Comparison of ENCODE assay signal across 25 mouse cellular contexts in genomic region chr8:31008309-31008708, GRCm38 (mm10).
DNase-seq lines count a peak whose midpoint lies in the region; ATAC-seq lines count a peak whose summit lies in the region.
"Had no signal": no experiment of that assay in that cellular context is flagged by ENCODE, and none has a peak within 500 bp of the region (broad histone marks: within the 10 kb centered on the region; RNA-seq: fewer than 3 reads in every experiment).

No protein-coding gene starts in this region.

- 58% methylated on average over 8 of the region's 8 CpGs for WGBS in midbrain, embryonic 15.5 days

- no peaks in the 10 kb centered on the region for H3K36me3 ChIP-seq in midbrain, embryonic 15.5 days (replicated peaks)
- H3K36me3 ChIP-seq: embryonic facial prominence, embryonic 15.5 days; forebrain, embryonic 10.5 days; heart, embryonic 15.5 days; hindbrain, embryonic 10.5 days had no signal

- H3K4me3 ChIP-seq in midbrain, embryonic 15.5 days: no peak overlapping the region
- H3K4me3 ChIP-seq: embryonic facial prominence, embryonic 15.5 days; erythroblast, embryonic 14.5 days; forebrain, embryonic 10.5 days; heart, embryonic 15.5 days; hindbrain, embryonic 10.5 days had no signal

- intact Hi-C loops in left cerebral cortex, postnatal 10 days (cut with DNase I): no loop called here

- no peaks in the 10 kb centered on the region for H3K27me3 ChIP-seq in midbrain, embryonic 15.5 days (replicated peaks)
- H3K27me3 ChIP-seq: embryonic facial prominence, embryonic 15.5 days; heart, embryonic 15.5 days had no signal

- H3K4me1 ChIP-seq in midbrain, embryonic 15.5 days: no peaks in the 10 kb centered on the region
- H3K4me1 ChIP-seq: embryonic facial prominence, embryonic 15.5 days; hindbrain, embryonic 10.5 days had no signal

- no peak overlapping the region for H3K27ac ChIP-seq in midbrain, embryonic 15.5 days
- H3K27ac ChIP-seq: embryonic facial prominence, embryonic 15.5 days; forebrain, embryonic 10.5 days; heart, embryonic 15.5 days; hindbrain, embryonic 10.5 days; hindbrain, embryonic 14.5 days had no signal

- H3K9ac ChIP-seq in midbrain, embryonic 15.5 days: no peak overlapping the region
- H3K9ac ChIP-seq: embryonic facial prominence, embryonic 15.5 days; heart, embryonic 15.5 days; hindbrain, embryonic 14.5 days had no signal

- ATAC-seq in frontal cortex, adult (ENCODE audit: low TSS enrichment): peak; percentile 88
- no peak for ATAC-seq in midbrain, embryonic 15.5 days (replicated peaks)
- ATAC-seq: CD4-positive, CD25-positive, alpha-beta regulatory T cell, adult 4 months; forebrain, embryonic 14.5 days had no signal

- DNase-seq in frontal cortex, postnatal 14 days (ENCODE audit: low spot score in 2 of 2): no peak
- peak; percentile 60 to 64 for DNase-seq in left cerebral cortex, adult 18-20 months (ENCODE audit: low spot score in 2 of 2)
- DNase-seq in left cerebral cortex, postnatal 10 days (ENCODE audit: extremely low spot score in 1 of 2, low spot score in 2 of 2): no peak
- DNase-seq in ES-CJ7 (ENCODE audit: low read depth, low spot score): peak; percentile 21
- DNase-seq in right cerebral cortex, postnatal 36 days (ENCODE audit: low spot score in 2 of 2): peak; percentile 30 to 63
- DNase-seq: adrenal gland, adult 2 months; adrenal gland, postnatal 25 days; B cell, adult 2 months; cerebellum, adult 2 months; cerebellum, postnatal 14 days; embryo, embryonic 11 days; gastrocnemius, postnatal 10 days; heart, adult 18-20 months; heart, postnatal 14 days had no signal

- no peak overlapping the region for H3K4me2 ChIP-seq in midbrain, embryonic 15.5 days
- H3K4me2 ChIP-seq: embryonic facial prominence, embryonic 15.5 days; heart, embryonic 11.5 days; heart, embryonic 15.5 days; hindbrain, embryonic 14.5 days had no signal

- H3K9me3 ChIP-seq in midbrain, embryonic 15.5 days: no peaks in the 10 kb centered on the region
- H3K9me3 ChIP-seq: embryonic facial prominence, embryonic 15.5 days; heart, embryonic 15.5 days had no signal

Comparison
In these comparisons a context has a peak if more than half of its experiments do, and no peak if none do; other contexts are left out.
1. DNase-seq: peak in left cerebral cortex, adult 18-20 months (2 of 2), ES-CJ7 (single experiment) and right cerebral cortex, postnatal 36 days (2 of 2); none in frontal cortex, postnatal 14 days (0 of 2) and left cerebral cortex, postnatal 10 days (0 of 2).